Mouse (Mus musculus): ENCODE measurements around the gene Cdc7. TPM values are rescaled to one million over a fixed set of nuclear protein-coding genes. Genes with fewer than 3 reads are reported as not detected.

Gene Cdc7
- polyA plus RNA-seq, 1 experiment from 2014 or later, result 54.7 TPM

GRCm38 (mm10) chr5:107014146-107014545 lies 50.0 kb downstream of the Cdc7 start:
- ATAC-seq (ENCODE audit: insufficient number of reproducible peaks, insufficient read depth, low FRiP score, low TSS enrichment, low read depth), result no peak
- Histone ChIP-seq H3K9ac (replicated peaks) (no peak overlapping the region), H3K4me2 (no peak overlapping the region), H3K27me3 (no peaks in the 10 kb centered on the region), H3K4me3 (replicated peaks) (no peak overlapping the region), H3K36me3 (no peaks in the 10 kb centered on the region), H3K4me1 (replicated peaks) (peaks cover 45% of the 10 kb centered on the region), H3K27ac (peak overlapping the region; percentile 68; the same call in 1 of the 2 replicates), H3K9me3 (no peaks in the 10 kb centered on the region)
- WGBS, result 85% methylated on average over 7 of the region's 7 CpGs

GRCm38 (mm10) chr5:107015046-107015421 lies 50.9 kb downstream of the Cdc7 start:
- Histone ChIP-seq H3K9me3 (no peaks in the 10 kb centered on the region), H3K36me3 (no peaks in the 10 kb centered on the region), H3K4me1 (replicated peaks) (peaks cover 50% of the 10 kb centered on the region), H3K9ac (replicated peaks) (no peak overlapping the region; the same call in 1 of the 2 replicates), H3K27me3 (no peaks in the 10 kb centered on the region), H3K4me3 (replicated peaks) (no peak overlapping the region), H3K4me2 (peak overlapping the region; percentile 18; the same call in 1 of the 2 replicates), H3K27ac (peak overlapping the region; percentile 68)
- ATAC-seq (ENCODE audit: insufficient number of reproducible peaks, insufficient read depth, low FRiP score, low TSS enrichment, low read depth), result no peak
- WGBS, result 57% methylated on average over 2 of the region's 2 CpGs

- ATAC-seq (ENCODE audit: insufficient number of reproducible peaks, insufficient read depth, low FRiP score, low TSS enrichment, low read depth), result no peak
- 15% methylated on average over 10 of the region's 10 CpGs for WGBS
- no peaks in the 10 kb centered on the region for H3K27me3 ChIP-seq
- H3K9ac ChIP-seq (replicated peaks), result no peak overlapping the region; the same call in 1 of the 2 replicates
- peaks cover 55% of the 10 kb centered on the region for H3K4me1 ChIP-seq (replicated peaks)
- peak overlapping the region; percentile 18; the same call in 1 of the 2 replicates for H3K4me2 ChIP-seq
- H3K36me3 ChIP-seq, result no peaks in the 10 kb centered on the region
- no peak overlapping the region for H3K4me3 ChIP-seq (replicated peaks)
- no peaks in the 10 kb centered on the region for H3K9me3 ChIP-seq
- H3K27ac ChIP-seq, result peak overlapping the region; percentile 68
Measured at GRCm38 (mm10) chr5:107015422-107016081, 51.4 kb downstream of the Cdc7 start.

- H3K9ac ChIP-seq (replicated peaks), result no peak overlapping the region
- H3K9me3 ChIP-seq, result no peaks in the 10 kb centered on the region
- no peak overlapping the region for H3K4me2 ChIP-seq
- peaks cover 59% of the 10 kb centered on the region for H3K4me1 ChIP-seq (replicated peaks)
- WGBS, result 89% methylated on average over 4 of the region's 4 CpGs
- H3K27me3 ChIP-seq, result no peaks in the 10 kb centered on the region
- no peak overlapping the region for H3K27ac ChIP-seq
- no peak for ATAC-seq (ENCODE audit: insufficient number of reproducible peaks, insufficient read depth, low FRiP score, low TSS enrichment, low read depth)
- no peaks in the 10 kb centered on the region for H3K36me3 ChIP-seq
- no peak overlapping the region for H3K4me3 ChIP-seq (replicated peaks)
Measured at GRCm38 (mm10) chr5:107016538-107016937, 52.4 kb downstream of the Cdc7 start.

- Histone ChIP-seq H3K27ac (no peak overlapping the region), H3K4me2 (no peak overlapping the region)
- 76% methylated on average over 2 of the region's 2 CpGs for WGBS
Measured at GRCm38 (mm10) chr5:107017544-107017943, 53.4 kb downstream of the Cdc7 start.

GRCm38 (mm10) chr5:107019057-107019456 lies 54.9 kb downstream of the Cdc7 start:
- WGBS, result 60% methylated on average over 5 of the region's 5 CpGs
- Histone ChIP-seq H3K9me3 (no peaks in the 10 kb centered on the region), H3K4me3 (replicated peaks) (no peak overlapping the region), H3K4me2 (no peak overlapping the region), H3K27ac (no peak overlapping the region), H3K36me3 (no peaks in the 10 kb centered on the region), H3K27me3 (no peaks in the 10 kb centered on the region), H3K9ac (replicated peaks) (no peak overlapping the region), H3K4me1 (replicated peaks) (peaks cover 48% of the 10 kb centered on the region)
- ATAC-seq (ENCODE audit: insufficient number of reproducible peaks, insufficient read depth, low FRiP score, low TSS enrichment, low read depth), result no peak

More at GRCm38 (mm10) chr5:107017544-107017943, 53.4 kb downstream of the Cdc7 start:
- Histone ChIP-seq H3K4me3 (replicated peaks) (no peak overlapping the region), H3K9ac (replicated peaks) (no peak overlapping the region), H3K36me3 (no peaks in the 10 kb centered on the region), H3K27me3 (no peaks in the 10 kb centered on the region), H3K4me1 (replicated peaks) (peaks cover 50% of the 10 kb centered on the region), H3K9me3 (no peaks in the 10 kb centered on the region)
- ATAC-seq (ENCODE audit: insufficient number of reproducible peaks, insufficient read depth, low FRiP score, low TSS enrichment, low read depth), result no peak

- no peak overlapping the region for H3K4me2 ChIP-seq
- WGBS, result 56% methylated on average over 6 of the region's 6 CpGs
Measured at GRCm38 (mm10) chr5:107019904-107020303, 55.8 kb downstream of the Cdc7 start.

GRCm38 (mm10) chr5:107020366-107020765 lies 56.2 kb downstream of the Cdc7 start:
- 70% methylated on average over 7 of the region's 7 CpGs for WGBS
- H3K27ac ChIP-seq, result peak overlapping the region; percentile 13; the same call in 1 of the 2 replicates

More at GRCm38 (mm10) chr5:107019904-107020303, 55.8 kb downstream of the Cdc7 start:
- H3K4me1 ChIP-seq (replicated peaks), result peaks cover 48% of the 10 kb centered on the region
- H3K27me3 ChIP-seq, result no peaks in the 10 kb centered on the region
- H3K27ac ChIP-seq, result peak overlapping the region; percentile 13; the same call in 1 of the 2 replicates
- H3K4me3 ChIP-seq (replicated peaks), result no peak overlapping the region
- H3K36me3 ChIP-seq, result no peaks in the 10 kb centered on the region
- H3K9ac ChIP-seq (replicated peaks), result no peak overlapping the region
- no peak for ATAC-seq (ENCODE audit: insufficient number of reproducible peaks, insufficient read depth, low FRiP score, low TSS enrichment, low read depth)
- no peaks in the 10 kb centered on the region for H3K9me3 ChIP-seq

GRCm38 (mm10) chr5:107021291-107022063 lies 57.4 kb downstream of the Cdc7 start:
- no peak for ATAC-seq (ENCODE audit: insufficient number of reproducible peaks, insufficient read depth, low FRiP score, low TSS enrichment, low read depth)
- Histone ChIP-seq H3K27ac (no peak overlapping the region), H3K36me3 (no peaks in the 10 kb centered on the region), H3K9ac (replicated peaks) (no peak overlapping the region), H3K9me3 (no peaks in the 10 kb centered on the region), H3K27me3 (no peaks in the 10 kb centered on the region), H3K4me1 (replicated peaks) (peaks cover 48% of the 10 kb centered on the region), H3K4me2 (no peak overlapping the region), H3K4me3 (replicated peaks) (no peak overlapping the region)
- WGBS, result 89% methylated on average over 14 of the region's 14 CpGs

More at GRCm38 (mm10) chr5:107020366-107020765, 56.2 kb downstream of the Cdc7 start:
- H3K4me1 ChIP-seq (replicated peaks), result peaks cover 48% of the 10 kb centered on the region
- H3K27me3 ChIP-seq, result no peaks in the 10 kb centered on the region
- no peak overlapping the region for H3K4me3 ChIP-seq (replicated peaks)
- ATAC-seq (ENCODE audit: insufficient number of reproducible peaks, insufficient read depth, low FRiP score, low TSS enrichment, low read depth), result no peak
- H3K9ac ChIP-seq (replicated peaks), result no peak overlapping the region
- no peaks in the 10 kb centered on the region for H3K9me3 ChIP-seq
- H3K36me3 ChIP-seq, result no peaks in the 10 kb centered on the region
- no peak overlapping the region for H3K4me2 ChIP-seq

- Histone ChIP-seq H3K36me3 (no peaks in the 10 kb centered on the region), H3K4me1 (replicated peaks) (peaks cover 48% of the 10 kb centered on the region), H3K27ac (no peak overlapping the region), H3K4me3 (replicated peaks) (no peak overlapping the region), H3K9ac (replicated peaks) (no peak overlapping the region), H3K27me3 (no peaks in the 10 kb centered on the region), H3K9me3 (no peaks in the 10 kb centered on the region), H3K4me2 (no peak overlapping the region)
- WGBS, result 82% methylated on average over 3 of the region's 3 CpGs
- ATAC-seq (ENCODE audit: insufficient number of reproducible peaks, insufficient read depth, low FRiP score, low TSS enrichment, low read depth), result no peak
Measured at GRCm38 (mm10) chr5:107022064-107022428, 57.9 kb downstream of the Cdc7 start.

GRCm38 (mm10) chr5:107023951-107024350 lies 59.8 kb downstream of the Cdc7 start:
- Histone ChIP-seq H3K27ac (peak overlapping the region; percentile 69), H3K4me2 (peak overlapping the region; percentile 34), H3K36me3 (no peaks in the 10 kb centered on the region), H3K4me3 (replicated peaks) (no peak overlapping the region), H3K9ac (replicated peaks) (no peak overlapping the region), H3K27me3 (no peaks in the 10 kb centered on the region), H3K4me1 (replicated peaks) (peaks cover 48% of the 10 kb centered on the region), H3K9me3 (no peaks in the 10 kb centered on the region)
- WGBS, result 33% methylated on average over 5 of the region's 5 CpGs
- peak; percentile 8; the same call in 1 of the 2 replicates for ATAC-seq (ENCODE audit: insufficient number of reproducible peaks, insufficient read depth, low FRiP score, low TSS enrichment, low read depth)
